Mouse (Mus musculus) B cell, adult 2 months (primary cell): ENCODE data around the gene Gm20905.
"Not testable (repeated sequence)": the region's sequence is repeated elsewhere in the genome, so short reads cannot be mapped to it uniquely, and the experiment has no call there.

ENCODE experiments used
- DNase-seq, 2 experiments: peaks; one replicate each; pipeline ENCODE4 v3.0.0; 2022

Gm20905 gene

DNA sequence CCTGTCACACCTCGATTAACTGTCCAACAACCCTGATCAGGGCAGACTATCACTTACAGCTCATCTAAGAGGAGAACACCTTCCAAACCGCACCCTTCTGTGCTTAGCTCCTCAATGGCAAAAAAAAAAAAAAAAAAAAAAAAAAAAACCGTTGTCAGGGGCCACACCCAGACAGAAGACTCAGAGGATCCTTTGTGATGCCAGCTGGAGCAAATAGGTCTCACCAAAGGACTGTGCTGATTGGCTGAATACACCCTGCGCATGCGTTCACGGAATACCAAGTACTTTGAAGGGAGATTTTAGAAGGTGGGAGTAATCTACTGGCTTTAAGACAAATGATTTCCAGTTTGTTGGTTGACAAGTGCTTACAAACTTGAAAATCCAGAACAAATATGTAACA is at the start of gene Gm20905:
Gene Gm20905, minus strand, starts transcription at position 101 of the 400 bp plus-strand sequence.
- DNase-seq: not testable (repeated sequence)
